ENCODE assay signal across 9 mouse cellular contexts in genomic region chr12:92013244-92013643, GRCm38 (mm10).
DNase-seq lines count a peak whose midpoint lies in the region; ATAC-seq lines count a peak whose summit lies in the region.
"Had no signal": no experiment of that assay in that cellular context is flagged by ENCODE, and none has a peak within 500 bp of the region (broad histone marks: within the 10 kb centered on the region; RNA-seq: fewer than 3 reads in every experiment).

No protein-coding gene starts in this region.

- H3K27me3 ChIP-seq in forebrain, embryonic 12.5 days, result peaks cover 3% of the 10 kb centered on the region; the same call in 1 of the 2 replicates
- no peaks in the 10 kb centered on the region; the same call in 1 of the 2 replicates for H3K27me3 ChIP-seq in midbrain, embryonic 13.5 days
- H3K27me3 ChIP-seq: heart, embryonic 15.5 days; neural tube, embryonic 13.5 days had no signal

- no peaks in the 10 kb centered on the region for H3K9me3 ChIP-seq in forebrain, embryonic 12.5 days
- H3K9me3 ChIP-seq in midbrain, embryonic 13.5 days, result no peaks in the 10 kb centered on the region
- H3K9me3 ChIP-seq: heart, embryonic 15.5 days; neural tube, embryonic 13.5 days had no signal

- H3K4me1 ChIP-seq in forebrain, embryonic 12.5 days, result no peaks in the 10 kb centered on the region
- no peaks in the 10 kb centered on the region for H3K4me1 ChIP-seq in midbrain, embryonic 13.5 days (replicated peaks)
- H3K4me1 ChIP-seq: heart, embryonic 15.5 days; neural tube, embryonic 13.5 days had no signal

- H3K9ac ChIP-seq in forebrain, embryonic 12.5 days, result no peak overlapping the region
- H3K9ac ChIP-seq in midbrain, embryonic 13.5 days (replicated peaks), result no peak overlapping the region
- H3K9ac ChIP-seq: heart, embryonic 15.5 days; neural tube, embryonic 13.5 days had no signal

- no peak overlapping the region for H3K4me3 ChIP-seq in forebrain, embryonic 12.5 days (replicated peaks)
- no peak overlapping the region for H3K4me3 ChIP-seq in midbrain, embryonic 13.5 days (replicated peaks)
- H3K4me3 ChIP-seq: heart, embryonic 15.5 days; neural tube, embryonic 13.5 days had no signal

- WGBS in forebrain, embryonic 12.5 days, result 10% methylated on average over 8 of the region's 8 CpGs
- 12% methylated on average over 8 of the region's 8 CpGs for WGBS in midbrain, embryonic 13.5 days

- ATAC-seq in forebrain, embryonic 12.5 days (ENCODE audit: low FRiP score), result peak; percentile 40
- ATAC-seq in midbrain, embryonic 13.5 days, result peak; percentile 43
- ATAC-seq in monocyte, adult 5-6 weeks (replicated peaks; ENCODE audit: insufficient number of reproducible peaks, low FRiP score, low TSS enrichment, poor library complexity, severe bottlenecking), result no peak

- H3K27ac ChIP-seq in forebrain, embryonic 12.5 days, result no peak overlapping the region
- H3K27ac ChIP-seq in midbrain, embryonic 13.5 days, result no peak overlapping the region
- H3K27ac ChIP-seq: heart, embryonic 15.5 days; neural tube, embryonic 13.5 days had no signal

- H3K36me3 ChIP-seq in forebrain, embryonic 12.5 days (replicated peaks), result no peaks in the 10 kb centered on the region
- no peaks in the 10 kb centered on the region for H3K36me3 ChIP-seq in midbrain, embryonic 13.5 days
- H3K36me3 ChIP-seq: heart, embryonic 15.5 days; neural tube, embryonic 13.5 days had no signal

- H3K4me2 ChIP-seq in forebrain, embryonic 12.5 days, result no peak overlapping the region
- H3K4me2 ChIP-seq in midbrain, embryonic 13.5 days (replicated peaks), result no peak overlapping the region
- H3K4me2 ChIP-seq: heart, embryonic 15.5 days; neural tube, embryonic 13.5 days had no signal

- peak; percentile 10 for DNase-seq in ovary, postnatal 36 days (ENCODE audit: low spot score)
- DNase-seq in ovary, adult 18-20 months (ENCODE audit: low spot score), result no peak
- peak; percentile 72 for DNase-seq in brain, adult 2 months (ENCODE audit: low read depth, low spot score)
- DNase-seq in layer of hippocampus, postnatal 14 days (ENCODE audit: low spot score in 2 of 2), result peak; percentile 37 to 41
